Mouse (Mus musculus): ENCODE results near the gene Mpv17l2. TPM values are rescaled to one million over a fixed set of nuclear protein-coding genes. Genes with fewer than 3 reads are reported as not detected.
A peak's percentile ranks its signal among the peaks of the same experiment; 100 is the strongest.

The Mpv17l2 gene
- polyA plus RNA-seq (2017; shearing (Covaris generic)): 10 to 100 TPM; 35.6 to 41.7 TPM

- ATAC-seq: peak; percentile 93
These were observed at the start of gene Mpv17l2 for GRCm38 (mm10) chr8:70760775-70761406. Mpv17l2 (minus strand) TSS chr8:70760946.

- no peak for ATAC-seq
These were observed 48.4 kb upstream of the Mpv17l2 start for GRCm38 (mm10) chr8:70808955-70809701.

- peak; percentile 65 for ATAC-seq
These were observed 47.5 kb upstream of the Mpv17l2 start, which contains the start of gene Il12rb1 for GRCm38 (mm10) chr8:70808239-70808638. Il12rb1 (plus strand) TSS chr8:70808449.

- ATAC-seq: no peak
These were observed 46.6 kb upstream of the Mpv17l2 start for GRCm38 (mm10) chr8:70807304-70807703.

GRCm38 (mm10) chr8:70806541-70806940 is 45.8 kb upstream of the Mpv17l2 start:
- ATAC-seq: peak; percentile 51

GRCm38 (mm10) chr8:70804481-70805206 is 43.9 kb upstream of the Mpv17l2 start, which contains the start of gene Mast3:
Mast3 (minus strand) TSS chr8:70805054.
- ATAC-seq: peak; percentile 36

- ATAC-seq: no peak
These were observed 43.2 kb upstream of the Mpv17l2 start for GRCm38 (mm10) chr8:70803761-70804480.

- no peak for ATAC-seq
These were observed 42.2 kb upstream of the Mpv17l2 start for GRCm38 (mm10) chr8:70802786-70803510.

- ATAC-seq: no peak
These were observed 41.1 kb upstream of the Mpv17l2 start for GRCm38 (mm10) chr8:70801830-70802229.

GRCm38 (mm10) chr8:70801156-70801555 is 40.4 kb upstream of the Mpv17l2 start:
- ATAC-seq: no peak

- no peak for ATAC-seq
These were observed 39.9 kb upstream of the Mpv17l2 start for GRCm38 (mm10) chr8:70800648-70801047.

GRCm38 (mm10) chr8:70798281-70798680 is 37.5 kb upstream of the Mpv17l2 start:
- no peak for ATAC-seq

GRCm38 (mm10) chr8:70797081-70798070 is 36.6 kb upstream of the Mpv17l2 start:
- ATAC-seq: peak; percentile 55

GRCm38 (mm10) chr8:70796403-70797080 is 35.8 kb upstream of the Mpv17l2 start:
- no peak for ATAC-seq

GRCm38 (mm10) chr8:70795370-70795769 is 34.6 kb upstream of the Mpv17l2 start:
- ATAC-seq: no peak

GRCm38 (mm10) chr8:70794215-70794614 is 33.5 kb upstream of the Mpv17l2 start:
- no peak for ATAC-seq

GRCm38 (mm10) chr8:70792700-70793099 is 32.0 kb upstream of the Mpv17l2 start:
- peak; percentile 31 for ATAC-seq

- ATAC-seq: peak; percentile 74
These were observed 31.4 kb upstream of the Mpv17l2 start for GRCm38 (mm10) chr8:70791975-70792691.

GRCm38 (mm10) chr8:70791294-70791701 is 30.6 kb upstream of the Mpv17l2 start:
- ATAC-seq: peak; percentile 74

Measured in activated CD4-positive, CD25-positive, alpha-beta regulatory T cell, adult 4 months (primary cell).